11 mouse cellular contexts compared by ENCODE assay signal in the genomic region with DNA sequence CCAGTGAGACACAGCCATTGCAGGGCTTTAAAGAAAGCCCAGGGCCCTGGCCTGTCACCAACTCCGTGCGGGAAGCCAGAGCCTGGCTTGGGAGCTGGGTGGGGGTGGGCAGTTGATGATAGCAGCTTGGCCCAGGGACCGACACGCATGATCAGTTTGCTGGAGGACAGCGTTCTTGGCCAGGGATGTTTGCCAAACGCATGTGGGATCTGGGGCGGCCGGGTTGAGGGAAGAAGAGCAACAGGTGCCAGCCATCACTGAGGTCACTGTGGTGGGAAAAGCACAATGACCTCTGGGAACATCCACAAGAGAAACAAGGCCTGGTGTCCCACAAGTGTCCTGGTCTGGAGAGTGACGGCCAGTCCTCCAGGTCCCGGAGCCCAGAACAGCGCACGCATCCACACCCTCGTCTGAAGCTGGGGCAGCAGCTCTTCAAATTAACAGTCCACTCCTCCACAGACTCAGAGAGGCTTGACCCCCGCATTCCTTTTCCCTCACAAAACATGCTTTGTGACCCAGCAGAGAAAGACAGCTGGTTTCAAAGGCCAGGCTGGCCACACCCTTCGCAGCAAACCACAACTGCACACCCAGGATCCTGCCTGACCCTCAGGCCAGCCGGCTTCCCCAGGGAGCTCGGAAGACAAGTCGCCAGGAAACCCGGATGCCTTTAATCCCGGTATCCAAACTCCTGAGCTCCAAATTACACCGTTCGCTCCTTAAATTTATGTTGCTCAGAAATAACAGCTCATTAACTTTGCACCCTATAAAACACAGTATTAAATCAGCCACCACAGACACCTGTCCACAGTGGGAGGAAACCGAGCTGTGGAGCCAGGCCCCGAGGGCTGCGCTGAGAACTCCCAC. TPM values are rescaled to one million over a fixed set of nuclear protein-coding genes. Genes with fewer than 3 reads are reported as not detected.
A peak's percentile ranks its signal among the peaks of the same experiment; 100 is the strongest.
DNase-seq lines count a peak whose midpoint lies in the region; ATAC-seq and TF ChIP-seq lines count a peak whose summit lies in the region.
"Had no signal": no experiment of that assay in that cellular context is flagged by ENCODE, and none has a peak within 500 bp of the region (broad histone marks: within the 10 kb centered on the region; RNA-seq: fewer than 3 reads in every experiment).

No protein-coding gene starts in this region.

- peaks cover 20% of the 10 kb centered on the region for H3K4me1 ChIP-seq in limb, embryonic 13.5 days

- H3K4me3 ChIP-seq in limb, embryonic 13.5 days = no peak overlapping the region
- H3K4me3 ChIP-seq in layer of hippocampus, adult 2 months = no peak overlapping the region
- H3K4me3 ChIP-seq: stomach, embryonic 15.5 days had no signal

- peak; percentile 62 for ATAC-seq in limb, embryonic 13.5 days (ENCODE audit: low FRiP score, low read depth)
- ATAC-seq: inflammation-experienced regulatory T-cells, adult 6 months had no signal

- WGBS in limb, embryonic 13.5 days = 21% methylated on average over 25 of the region's 25 CpGs

- no peak for TF ChIP-seq CTCF in layer of hippocampus, adult 2 months (conservative IDR thresholded peaks at IDR 0.05)

- H3K27me3 ChIP-seq in limb, embryonic 13.5 days = peaks cover 96% of the 10 kb centered on the region
- H3K27me3 ChIP-seq: stomach, embryonic 15.5 days had no signal

- H3K9ac ChIP-seq in limb, embryonic 13.5 days = no peak overlapping the region
- H3K9ac ChIP-seq: stomach, embryonic 15.5 days had no signal

- no peaks in the 10 kb centered on the region for H3K36me3 ChIP-seq in limb, embryonic 13.5 days
- H3K36me3 ChIP-seq: stomach, embryonic 15.5 days had no signal

- no peak overlapping the region for H3K27ac ChIP-seq in limb, embryonic 13.5 days
- H3K27ac ChIP-seq in layer of hippocampus, adult 2 months = no peak overlapping the region
- H3K27ac ChIP-seq: stomach, embryonic 15.5 days had no signal

- H3K4me2 ChIP-seq in limb, embryonic 13.5 days (replicated peaks) = peak overlapping the region; percentile 23; the same call in 1 of the 2 replicates
- H3K4me2 ChIP-seq: stomach, embryonic 15.5 days had no signal

- DNase-seq in lung, postnatal 10 days = peak; percentile 60
- no peak for DNase-seq in lung, postnatal 4 days
- peak; percentile 47 for DNase-seq in embryo, embryonic 9.5 days (ENCODE audit: extremely low spot score)
- peak; percentile 66 to 72 for DNase-seq in heart, postnatal 14 days
- no peak for DNase-seq in layer of hippocampus, adult 2 months (ENCODE audit: low spot score in 2 of 2)
- DNase-seq in layer of hippocampus, postnatal 10 days (ENCODE audit: low spot score in 2 of 2) = no peak
- no peak for DNase-seq in thymus, postnatal 0 days (ENCODE audit: low spot score)

- no peaks in the 10 kb centered on the region for H3K9me3 ChIP-seq in limb, embryonic 13.5 days
- H3K9me3 ChIP-seq: stomach, embryonic 15.5 days had no signal

- intact Hi-C loops in heart, postnatal 14 days (cut with DNase I) = no loop called here

RNA-seq across cellular contexts. Expression of gene Card10, which starts 6.4 kb away (rescaled TPM):
- total RNA-seq in heart, postnatal 14 days (2021) = 10 to 100 TPM; 20.3 to 20.6 TPM
- 3.0 TPM in 2 replicates for polyA plus RNA-seq in limb, embryonic 13.5 days (2015; fragmentation: Nextera tagmentation; extraction: Ambion mirVana)
- total RNA-seq in layer of hippocampus, adult 2 months (2021) = 1 to 10 TPM; 5.4 to 5.5 TPM
- total RNA-seq in layer of hippocampus, postnatal 10 days (2021) = 1 to 10 TPM; 5.8 to 6.0 TPM
- polyA plus RNA-seq in thymus, postnatal 0 days (2015; fragmentation: Nextera tagmentation; extraction: Ambion mirVana) = 2.6 and 2.8 TPM in 2 replicates

RNA-seq across cellular contexts. Expression of gene Mfng, which starts 23.2 kb away (rescaled TPM):
- total RNA-seq in heart, postnatal 14 days (2021) = 10 to 100 TPM; 14.0 to 14.6 TPM
- 14.1 and 15.0 TPM in 2 replicates for polyA plus RNA-seq in limb, embryonic 13.5 days (2015; fragmentation: Nextera tagmentation; extraction: Ambion mirVana)
- total RNA-seq in layer of hippocampus, adult 2 months (2021) = 1 to 10 TPM; 4.4 to 4.7 TPM
- 10 to 100 TPM in 1 of 2 experiments, 1 to 10 TPM in 1; 9.2 to 10.4 TPM for total RNA-seq in layer of hippocampus, postnatal 10 days (2021)
- polyA plus RNA-seq in thymus, postnatal 0 days (2015; fragmentation: Nextera tagmentation; extraction: Ambion mirVana) = 55.2 TPM in 2 replicates

RNA-seq across cellular contexts. Expression of gene Cdc42ep1, which starts 46.0 kb away (rescaled TPM):
- 10 to 100 TPM; 47.5 to 50.8 TPM for total RNA-seq in heart, postnatal 14 days (2021)
- polyA plus RNA-seq in limb, embryonic 13.5 days (2015; fragmentation: Nextera tagmentation; extraction: Ambion mirVana) = 17.9 and 19.1 TPM in 2 replicates
- total RNA-seq in layer of hippocampus, adult 2 months (2021) = 10 to 100 TPM; 12.2 to 13.7 TPM
- total RNA-seq in layer of hippocampus, postnatal 10 days (2021) = 1 to 10 TPM; 7.6 to 8.5 TPM
- 3.9 and 4.0 TPM in 2 replicates for polyA plus RNA-seq in thymus, postnatal 0 days (2015; fragmentation: Nextera tagmentation; extraction: Ambion mirVana)
- polyA plus RNA-seq: inflammation-experienced regulatory T-cells, adult 6 months had no signal

RNA-seq across cellular contexts. Expression of gene Lgals2, which starts 58.9 kb away (rescaled TPM):
- total RNA-seq in heart, postnatal 14 days (2021) = under 1 TPM in 1 of 2 experiments, not detected in 1; 0.53 TPM
- 0.47 and 0.53 TPM in 2 replicates for polyA plus RNA-seq in limb, embryonic 13.5 days (2015; fragmentation: Nextera tagmentation; extraction: Ambion mirVana)
- total RNA-seq in layer of hippocampus, adult 2 months (2021) = not detected
- total RNA-seq in layer of hippocampus, postnatal 10 days (2021) = not detected
- polyA plus RNA-seq in thymus, postnatal 0 days (2015; fragmentation: Nextera tagmentation; extraction: Ambion mirVana) = 3.3 and 5.1 TPM in 2 replicates
- total RNA-seq: monocyte, adult 5-6 weeks had no signal
- polyA plus RNA-seq: inflammation-experienced regulatory T-cells, adult 6 months had no signal

Comparison
In these comparisons a context has a peak if more than half of its experiments do, and no peak if none do; other contexts are left out.
1. DNase-seq: peak in lung, postnatal 10 days (single experiment), embryo, embryonic 9.5 days (single experiment) and heart, postnatal 14 days (2 of 2); none in lung, postnatal 4 days (0 of 2), layer of hippocampus, adult 2 months (0 of 2), layer of hippocampus, postnatal 10 days (0 of 2) and thymus, postnatal 0 days (single experiment).